Mouse (Mus musculus): ENCODE measurements around the gene Hdgfl2. TPM values are rescaled to one million over a fixed set of nuclear protein-coding genes. Genes with fewer than 3 reads are reported as not detected.

Hdgfl2 gene
- polyA plus RNA-seq, 1 experiment from 2014 or later, result 27.7 TPM

DNA sequence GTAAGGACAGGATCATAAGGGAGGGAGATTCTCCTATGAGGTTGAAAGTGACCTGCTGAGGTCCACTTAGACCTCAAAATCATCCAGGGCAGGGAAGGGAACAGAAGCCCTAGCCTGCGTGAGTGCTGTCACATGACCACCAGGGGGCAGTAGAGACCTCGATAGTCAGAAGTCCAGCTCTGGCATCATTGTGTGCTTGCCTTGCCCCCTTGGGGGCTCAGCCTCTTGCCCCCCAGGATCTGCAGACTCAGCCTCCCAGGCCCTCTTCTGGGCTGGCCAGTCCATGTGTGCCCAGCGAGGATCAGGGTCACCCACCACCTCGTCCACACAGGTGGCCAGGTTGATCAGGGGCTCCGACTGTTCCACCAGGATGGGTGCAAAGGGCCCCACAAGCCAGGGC, 32.4 kb downstream of the Hdgfl2 start:
- 40% methylated on average over 5 of the region's 5 CpGs for WGBS (ENCODE audit: insufficient replicate concordance)
- TF ChIP-seq CTCF (IDR thresholded peaks at IDR 0.05; ENCODE audit: low read depth) (peak; percentile 92), EP300 (IDR thresholded peaks at IDR 0.05; ENCODE audit: low read depth) (no peak)
- ATAC-seq (0 out of 2 replicates have a peak, but pooled peaks have one; percentile 12), DNase-seq (peak; percentile 80)
- Histone ChIP-seq H3K4me1 (ENCODE audit: insufficient read depth) (peaks cover 23% of the 10 kb centered on the region), H3K9me3 (ENCODE audit: low read length) (no peaks in the 10 kb centered on the region), H3K27ac (ENCODE audit: low read depth) (no peak overlapping the region), H3K27me3 (ENCODE audit: insufficient read depth, low read length) (no peaks in the 10 kb centered on the region), H3K4me2 (ENCODE audit: low read depth, low read length) (no peak overlapping the region), H3K4me3 (ENCODE audit: low read depth, low read length) (no peak overlapping the region), H3K9ac (replicated peaks) (no peak overlapping the region), H3K36me3 (replicated peaks; ENCODE audit: insufficient read depth, low read length) (peaks cover 2% of the 10 kb centered on the region; the same call in 1 of the 2 replicates)

DNA sequence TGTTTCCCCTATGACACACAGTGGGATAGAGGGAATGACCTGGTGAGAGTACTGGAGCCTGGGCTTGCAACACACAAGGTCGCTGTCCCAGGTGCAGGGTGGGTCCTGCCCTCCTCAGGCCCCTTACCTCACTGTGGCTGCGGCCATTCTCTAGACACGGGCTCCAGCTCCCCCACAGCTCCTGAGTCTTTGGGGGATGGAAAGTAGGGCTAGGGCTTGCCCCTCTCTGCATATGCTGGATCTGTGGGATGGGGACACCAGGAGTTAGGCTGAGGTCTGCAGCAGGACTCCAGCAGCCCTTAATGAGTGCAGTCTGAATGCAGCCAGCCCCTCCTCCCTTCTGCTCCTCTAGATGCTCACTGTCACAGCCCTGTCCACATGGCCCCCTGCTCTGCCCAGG, 33.3 kb downstream of the Hdgfl2 start:
- peaks cover 26% of the 10 kb centered on the region for H3K4me1 ChIP-seq (ENCODE audit: insufficient read depth)
- H3K9me3 ChIP-seq (ENCODE audit: low read length), result no peaks in the 10 kb centered on the region
- WGBS (ENCODE audit: insufficient replicate concordance), result 81% methylated on average over 3 of the region's 3 CpGs
- no peak overlapping the region for H3K4me2 ChIP-seq (ENCODE audit: low read depth, low read length)
- no peak overlapping the region for H3K9ac ChIP-seq (replicated peaks)
- DNase-seq, result no peak
- no peaks in the 10 kb centered on the region for H3K27me3 ChIP-seq (ENCODE audit: insufficient read depth, low read length)
- ATAC-seq, result no peak
- no peak for TF ChIP-seq CTCF (IDR thresholded peaks at IDR 0.05; ENCODE audit: low read depth)
- TF ChIP-seq EP300 (IDR thresholded peaks at IDR 0.05; ENCODE audit: low read depth), result no peak
- no peak overlapping the region for H3K27ac ChIP-seq (ENCODE audit: low read depth)
- H3K4me3 ChIP-seq (ENCODE audit: low read depth, low read length), result no peak overlapping the region
- H3K36me3 ChIP-seq (replicated peaks; ENCODE audit: insufficient read depth, low read length), result peaks cover 2% of the 10 kb centered on the region; the same call in 1 of the 2 replicates

DNA sequence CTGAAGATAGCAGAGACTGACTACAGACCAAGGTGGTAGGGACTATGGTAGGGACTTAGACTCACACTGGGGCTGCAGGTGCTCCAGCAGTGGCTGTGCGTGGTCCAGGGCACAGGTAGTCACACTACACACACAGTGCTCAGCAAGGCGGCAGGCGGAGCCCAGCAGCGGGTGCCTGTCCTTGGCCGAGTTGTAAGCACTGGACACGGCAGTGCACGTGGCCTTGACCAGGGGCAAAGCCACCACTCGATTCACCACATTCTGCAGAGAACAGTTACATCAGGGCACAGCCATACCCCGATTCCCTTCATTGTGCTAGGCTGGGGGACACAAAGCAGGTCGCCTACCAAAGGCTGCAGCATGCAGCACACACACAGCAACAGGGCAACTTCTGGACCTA, 36.8 kb downstream of the Hdgfl2 start:
- peak overlapping the region; percentile 55 for H3K9ac ChIP-seq (replicated peaks)
- H3K36me3 ChIP-seq (replicated peaks; ENCODE audit: insufficient read depth, low read length), result no peaks in the 10 kb centered on the region; the same call in 1 of the 2 replicates
- H3K9me3 ChIP-seq (ENCODE audit: low read length), result no peaks in the 10 kb centered on the region
- H3K4me1 ChIP-seq (ENCODE audit: insufficient read depth), result peaks cover 26% of the 10 kb centered on the region
- 56% methylated on average over 10 of the region's 10 CpGs for WGBS (ENCODE audit: insufficient replicate concordance)
- peak; percentile 8; the same call in 1 of the 2 replicates for ATAC-seq
- H3K4me3 ChIP-seq (ENCODE audit: low read depth, low read length), result peak overlapping the region; percentile 34
- H3K27me3 ChIP-seq (ENCODE audit: insufficient read depth, low read length), result peaks cover 9% of the 10 kb centered on the region; the same call in 1 of the 2 replicates
- TF ChIP-seq EP300 (IDR thresholded peaks at IDR 0.05; ENCODE audit: low read depth) (no peak), CTCF (IDR thresholded peaks at IDR 0.05; ENCODE audit: low read depth) (no peak)
- H3K27ac ChIP-seq (ENCODE audit: low read depth), result peak overlapping the region; percentile 89
- peak; percentile 50 for DNase-seq
- peak overlapping the region; percentile 68 for H3K4me2 ChIP-seq (ENCODE audit: low read depth, low read length)

DNA sequence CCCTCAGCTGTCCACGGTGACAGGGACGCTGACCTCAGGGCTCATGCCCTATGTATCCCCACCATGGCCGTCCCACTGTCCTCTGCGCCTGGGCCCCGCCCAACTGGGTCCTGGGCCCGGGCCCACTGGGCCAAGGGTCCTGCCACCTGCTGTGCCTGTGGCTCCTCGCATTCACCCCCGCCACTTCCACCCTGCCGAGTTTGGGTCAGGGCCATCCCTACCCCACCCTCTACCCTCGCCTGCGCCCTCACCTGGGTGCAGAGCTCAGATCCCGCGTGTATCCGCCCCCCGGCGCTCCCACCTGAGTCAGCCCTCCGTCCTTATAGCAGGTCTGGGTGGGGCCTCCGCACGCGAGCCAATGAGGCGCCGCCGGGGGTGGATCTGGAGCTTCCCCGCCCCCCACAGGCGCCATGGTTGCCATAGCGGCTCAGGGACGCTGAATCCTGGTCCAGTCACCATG, 37.8 kb downstream of the Hdgfl2 start, which contains the start of gene Plin5:
Plin5 (minus strand) TSS at position 346 of the 460 bp plus-strand sequence.
- ATAC-seq (peak; percentile 87), DNase-seq (peak; percentile 87)
- peak within 1 kb of the TSS; percentile 89 for H3K27ac ChIP-seq (ENCODE audit: low read depth)
- H3K9ac ChIP-seq (replicated peaks), result peak within 1 kb of the TSS; percentile 55
- peaks cover 23% of the 10 kb centered on the region for H3K4me1 ChIP-seq (ENCODE audit: insufficient read depth)
- H3K27me3 ChIP-seq (ENCODE audit: insufficient read depth, low read length), result peaks cover 9% of the 10 kb centered on the region; the same call in 1 of the 2 replicates
- H3K4me3 ChIP-seq (ENCODE audit: low read depth, low read length), result peak within 1 kb of the TSS; percentile 34
- no peaks in the 10 kb centered on the region for H3K9me3 ChIP-seq (ENCODE audit: low read length)
- H3K36me3 ChIP-seq (replicated peaks; ENCODE audit: insufficient read depth, low read length), result no peaks in the 10 kb centered on the region; the same call in 1 of the 2 replicates
- peak within 1 kb of the TSS; percentile 68 for H3K4me2 ChIP-seq (ENCODE audit: low read depth, low read length)
- TF ChIP-seq CTCF (IDR thresholded peaks at IDR 0.05; ENCODE audit: low read depth) (no peak), EP300 (IDR thresholded peaks at IDR 0.05; ENCODE audit: low read depth) (peak; percentile 79)
- WGBS (ENCODE audit: insufficient replicate concordance), result 2% methylated on average over 27 of the region's 27 CpGs

DNA sequence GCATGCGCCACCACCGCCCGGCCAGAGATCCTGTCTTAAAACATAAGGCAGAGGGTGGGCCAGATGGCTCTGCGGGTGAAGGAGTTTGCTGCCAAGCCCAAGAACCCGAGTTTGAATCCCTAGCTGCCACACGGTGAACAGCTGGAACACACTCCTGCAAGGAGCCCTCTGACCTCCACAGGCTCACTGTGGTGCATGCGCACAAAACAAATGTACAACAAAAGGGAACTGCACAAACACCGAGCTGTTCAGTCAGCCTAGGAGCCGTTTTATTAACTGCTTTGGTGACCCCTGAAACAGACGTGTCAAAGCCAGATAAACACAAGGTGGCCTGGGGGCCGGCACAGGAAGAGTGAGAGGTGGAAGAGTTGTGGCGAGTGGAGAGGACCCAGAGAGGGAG, 40.0 kb downstream of the Hdgfl2 start:
- Histone ChIP-seq H3K9ac (replicated peaks) (peak overlapping the region; percentile 67; the same call in 1 of the 2 replicates), H3K4me2 (ENCODE audit: low read depth, low read length) (peak overlapping the region; percentile 69), H3K9me3 (ENCODE audit: low read length) (no peaks in the 10 kb centered on the region), H3K36me3 (replicated peaks; ENCODE audit: insufficient read depth, low read length) (no peaks in the 10 kb centered on the region), H3K4me3 (ENCODE audit: low read depth, low read length) (peak overlapping the region; percentile 54), H3K27ac (ENCODE audit: low read depth) (peak overlapping the region; percentile 81), H3K4me1 (ENCODE audit: insufficient read depth) (peaks cover 18% of the 10 kb centered on the region), H3K27me3 (ENCODE audit: insufficient read depth, low read length) (peaks cover 9% of the 10 kb centered on the region; the same call in 1 of the 2 replicates)
- ATAC-seq, result no peak
- TF ChIP-seq CTCF (IDR thresholded peaks at IDR 0.05; ENCODE audit: low read depth) (no peak), EP300 (IDR thresholded peaks at IDR 0.05; ENCODE audit: low read depth) (no peak)
- WGBS (ENCODE audit: insufficient replicate concordance), result 34% methylated on average over 12 of the region's 12 CpGs
- no peak for DNase-seq

DNA sequence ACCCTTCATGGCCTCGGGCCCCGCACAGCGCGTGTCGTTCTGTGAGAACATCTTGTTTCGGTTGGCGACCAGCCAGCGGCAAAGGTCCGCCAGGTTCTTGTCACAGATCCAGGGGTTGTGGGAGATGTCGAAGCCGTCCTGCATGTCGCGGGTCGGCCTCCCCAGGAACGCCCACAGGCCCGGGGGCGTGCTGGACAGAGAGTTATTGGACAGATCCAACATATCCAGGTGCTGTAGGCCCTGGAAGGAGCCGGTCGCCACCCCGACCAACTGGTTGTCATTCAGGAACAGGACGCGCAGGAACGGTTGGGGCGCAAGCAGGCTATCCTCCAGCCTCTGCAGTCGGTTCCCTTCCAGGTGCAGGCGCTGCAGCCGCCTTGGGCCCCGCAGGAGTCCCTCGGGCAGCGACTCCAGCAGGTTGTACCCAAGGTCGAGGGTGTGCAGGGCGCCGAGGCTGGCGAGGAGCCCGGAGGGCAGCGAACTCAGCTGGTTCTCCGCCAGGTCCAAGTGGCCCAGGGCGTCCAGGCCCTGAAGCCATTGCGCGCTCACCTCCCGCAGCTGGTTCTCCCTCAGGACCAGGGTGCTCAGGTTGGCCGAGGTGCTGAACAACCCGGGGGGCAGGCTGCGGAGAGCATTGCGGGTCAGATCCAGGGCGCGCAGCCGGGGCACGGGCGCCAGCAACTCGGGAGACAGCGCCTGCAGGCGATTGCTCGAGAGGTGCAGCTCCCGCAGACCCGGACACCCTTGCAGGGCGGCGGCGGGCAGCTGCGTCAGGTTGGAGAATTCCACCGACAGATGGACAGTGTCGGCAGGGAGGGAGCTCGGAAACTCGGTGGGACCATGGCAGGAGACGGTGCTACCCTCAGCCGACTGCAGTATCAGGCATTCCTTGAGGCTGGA, 40.8 kb downstream of the Hdgfl2 start:
- peak; percentile 19 for ATAC-seq
- Histone ChIP-seq H3K27me3 (ENCODE audit: insufficient read depth, low read length) (peaks cover 9% of the 10 kb centered on the region; the same call in 1 of the 2 replicates), H3K4me2 (ENCODE audit: low read depth, low read length) (peak overlapping the region; percentile 69), H3K4me1 (ENCODE audit: insufficient read depth) (peaks cover 13% of the 10 kb centered on the region), H3K36me3 (replicated peaks; ENCODE audit: insufficient read depth, low read length) (no peaks in the 10 kb centered on the region; the same call in 1 of the 2 replicates), H3K4me3 (ENCODE audit: low read depth, low read length) (peak overlapping the region; percentile 54), H3K27ac (ENCODE audit: low read depth) (peak overlapping the region; percentile 81), H3K9ac (replicated peaks) (peak overlapping the region; percentile 67), H3K9me3 (ENCODE audit: low read length) (no peaks in the 10 kb centered on the region)
- peak; percentile 83 for DNase-seq
- TF ChIP-seq EP300 (IDR thresholded peaks at IDR 0.05; ENCODE audit: low read depth) (peak; percentile 37; the same call in 1 of the 2 replicates), CTCF (IDR thresholded peaks at IDR 0.05; ENCODE audit: low read depth) (no peak)
- WGBS (ENCODE audit: insufficient replicate concordance), result 8% methylated on average over 63 of the region's 66 CpGs

Measured in liver, postnatal 0 days (tissue).